Mouse (Mus musculus): ENCODE data around the gene Irf2bpl. TPM values are rescaled to one million over a fixed set of nuclear protein-coding genes. Genes with fewer than 3 reads are reported as not detected.

Gene Irf2bpl
- total RNA-seq, 2 experiments from 2014 or later = 20.3 to 24.8 TPM

DNA sequence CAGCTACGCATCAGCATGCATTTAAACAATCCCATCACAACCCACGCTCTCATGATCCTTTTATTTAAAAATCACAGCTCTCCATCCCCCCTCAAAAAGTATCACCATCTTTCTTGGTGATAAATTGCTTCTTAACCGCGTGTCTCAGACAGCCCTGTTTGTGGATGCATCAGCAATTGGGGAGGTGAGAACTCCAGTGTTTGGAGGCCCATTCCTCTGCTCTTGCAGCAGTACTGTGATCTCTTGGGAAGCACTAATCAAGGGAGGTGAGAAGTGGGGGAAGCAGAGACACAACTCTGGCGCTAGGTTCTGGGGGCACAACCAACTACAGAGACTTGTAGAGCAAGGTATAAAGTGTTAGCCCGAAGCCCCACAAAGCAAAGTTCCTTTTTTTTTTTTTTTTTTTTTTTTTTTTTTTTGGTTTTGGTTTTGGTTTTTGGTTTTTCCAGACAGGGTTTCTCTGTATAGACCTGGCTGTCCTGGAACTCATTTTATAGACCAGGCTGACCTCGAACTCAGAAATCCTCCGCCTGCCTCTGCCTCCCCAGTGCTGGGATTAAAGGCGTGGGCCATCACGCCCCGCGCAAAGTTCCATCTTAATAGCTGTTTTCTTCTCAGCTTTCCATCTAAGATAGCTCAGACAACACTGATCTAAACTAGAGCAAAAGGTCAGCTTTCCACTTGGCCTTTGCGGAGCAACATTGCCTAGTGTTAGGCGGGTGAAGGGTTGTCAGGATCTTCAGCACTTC lies 3.0 kb upstream of the Irf2bpl start:
- no peak for DNase-seq (ENCODE audit: low spot score)

DNA sequence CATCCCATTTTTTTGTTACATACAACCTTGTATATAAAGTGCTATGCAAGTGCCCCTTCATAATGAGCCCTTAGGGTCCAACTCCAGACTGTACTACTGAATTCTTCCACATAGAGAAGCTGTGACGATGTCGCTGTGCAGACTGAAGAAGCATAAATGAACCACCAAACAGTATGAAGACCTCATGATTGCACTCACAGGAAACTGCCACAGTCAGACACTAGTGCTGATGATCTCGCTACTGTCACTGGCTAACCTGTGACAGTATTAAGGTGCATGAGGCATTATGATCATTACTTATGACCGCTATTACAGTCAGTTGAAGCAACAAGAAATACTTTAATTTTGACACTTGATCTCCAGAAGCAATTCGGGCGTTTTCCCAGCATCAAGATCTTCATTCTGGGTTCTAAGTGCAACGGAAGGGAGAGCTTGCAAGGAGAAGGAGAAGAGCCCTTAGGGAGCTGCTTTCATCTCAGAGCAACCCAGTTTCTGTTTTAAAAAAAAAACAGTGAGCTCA lies 1.9 kb upstream of the Irf2bpl start:
- DNase-seq (ENCODE audit: low spot score) = no peak

DNA sequence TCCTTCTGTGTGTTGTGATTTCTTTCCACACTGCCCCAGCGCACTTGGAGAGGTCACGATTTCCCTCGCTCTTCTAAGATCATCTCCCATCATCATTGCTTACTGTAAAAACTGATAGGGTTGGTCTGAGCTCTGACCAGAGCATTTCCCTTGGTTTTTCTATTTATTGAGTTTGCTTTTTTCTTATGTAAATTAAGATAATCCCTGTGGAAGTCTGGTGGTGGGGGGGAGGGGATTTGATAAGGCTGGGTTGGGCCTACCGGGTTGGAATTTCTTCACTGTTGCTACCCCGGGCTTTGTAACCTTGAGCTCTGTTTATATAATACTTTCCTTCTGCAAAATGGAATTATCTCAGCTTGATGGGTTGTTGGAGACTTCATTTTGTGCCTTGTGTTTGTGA lies 1.1 kb upstream of the Irf2bpl start:
- DNase-seq (ENCODE audit: low spot score) = no peak

GRCm38 (mm10) chr12:86885336-86885735 lies 738 bp upstream of the Irf2bpl start:
- no peak for DNase-seq (ENCODE audit: low spot score)

GRCm38 (mm10) chr12:86883280-86884196 lies 1.1 kb downstream of the Irf2bpl start:
- peak; percentile 68 for DNase-seq (ENCODE audit: low spot score)

DNA sequence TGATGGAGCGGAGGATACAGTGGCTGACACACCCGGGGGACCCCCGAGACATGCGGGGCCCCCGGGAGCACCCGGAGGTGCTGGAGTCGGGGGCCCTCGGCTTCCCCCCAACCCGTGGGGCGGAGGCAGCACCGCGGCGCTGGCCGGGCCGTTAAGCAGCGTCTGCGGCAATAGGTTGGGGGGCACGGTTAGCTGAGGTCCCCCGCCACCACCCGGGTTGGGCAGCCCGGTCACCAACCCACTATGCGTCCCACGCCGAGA lies 1.6 kb downstream of the Irf2bpl start:
- no peak for DNase-seq (ENCODE audit: low spot score)

GRCm38 (mm10) chr12:86882279-86883018 lies 2.1 kb downstream of the Irf2bpl start:
- DNase-seq (ENCODE audit: low spot score) = peak; percentile 72

- no peak for DNase-seq (ENCODE audit: low spot score)
These were observed 2.8 kb downstream of the Irf2bpl start for GRCm38 (mm10) chr12:86881809-86882278.

- no peak for DNase-seq (ENCODE audit: low spot score)
These were observed 4.4 kb downstream of the Irf2bpl start for GRCm38 (mm10) chr12:86880090-86880723.

- DNase-seq (ENCODE audit: low spot score) = no peak
These were observed 5.0 kb downstream of the Irf2bpl start for GRCm38 (mm10) chr12:86879446-86880085.

DNA sequence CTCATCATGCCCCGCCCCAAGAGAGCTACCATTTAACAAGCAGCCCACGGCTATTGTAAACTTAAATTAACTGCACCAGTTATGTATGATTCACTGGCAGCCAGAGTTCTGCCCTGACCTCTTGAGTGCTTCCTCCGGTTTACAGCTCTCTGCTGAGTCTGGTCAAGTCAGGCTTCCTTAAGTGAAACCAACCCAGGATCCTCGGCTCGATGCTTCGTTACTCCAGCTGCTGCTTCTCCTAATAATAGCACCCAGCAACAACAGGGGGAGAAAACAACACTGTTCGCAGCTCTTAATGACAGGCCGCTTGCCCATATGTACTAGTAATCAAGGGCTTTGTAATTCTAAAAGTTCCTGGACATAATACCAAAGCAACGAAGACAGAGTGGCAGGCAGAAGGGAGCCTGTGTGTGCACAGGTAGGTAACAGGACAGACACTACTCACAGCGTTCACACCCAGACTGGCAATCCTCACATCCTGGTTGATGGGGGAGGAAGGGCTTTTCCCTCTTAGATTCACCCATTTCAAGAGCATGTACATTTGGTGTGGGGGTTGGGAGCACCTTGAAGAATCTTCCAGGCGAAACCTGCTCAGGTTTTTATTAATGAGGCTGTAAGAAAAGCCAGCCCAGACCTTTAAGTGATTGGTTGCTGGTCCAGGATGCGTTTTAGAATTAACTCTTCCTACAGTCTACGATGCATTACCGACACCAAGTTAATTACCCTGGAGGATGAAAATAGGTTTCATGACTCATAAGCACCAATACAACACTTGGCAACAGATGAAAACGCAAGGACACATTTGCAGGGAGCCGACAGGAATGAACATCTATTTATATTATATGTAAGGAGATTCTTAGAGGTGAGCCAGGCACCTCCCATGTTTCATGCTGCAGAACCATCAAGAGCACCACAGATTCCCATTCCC lies 5.9 kb downstream of the Irf2bpl start:
- DNase-seq (ENCODE audit: low spot score) = no peak

DNA sequence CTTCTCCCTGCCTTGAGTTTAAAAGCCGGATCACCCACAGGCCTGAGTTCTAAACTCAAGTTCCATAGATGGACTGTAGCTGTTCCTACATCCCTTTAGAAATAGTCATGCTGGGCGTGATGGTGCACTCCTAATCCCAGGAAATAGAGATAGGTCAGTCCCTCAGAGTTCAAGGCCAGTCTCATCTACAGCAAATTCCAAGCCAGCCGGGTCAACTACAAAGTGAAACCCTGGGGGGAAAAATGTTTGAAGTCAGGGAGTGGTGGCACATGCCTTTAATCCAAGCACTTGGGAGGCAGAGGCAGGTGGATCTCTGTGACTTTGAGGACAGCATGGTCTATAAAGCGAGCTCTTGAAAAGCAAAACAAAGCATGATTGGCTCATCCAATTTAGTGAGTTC lies 7.6 kb downstream of the Irf2bpl start:
- no peak for DNase-seq (ENCODE audit: low spot score)

DNA sequence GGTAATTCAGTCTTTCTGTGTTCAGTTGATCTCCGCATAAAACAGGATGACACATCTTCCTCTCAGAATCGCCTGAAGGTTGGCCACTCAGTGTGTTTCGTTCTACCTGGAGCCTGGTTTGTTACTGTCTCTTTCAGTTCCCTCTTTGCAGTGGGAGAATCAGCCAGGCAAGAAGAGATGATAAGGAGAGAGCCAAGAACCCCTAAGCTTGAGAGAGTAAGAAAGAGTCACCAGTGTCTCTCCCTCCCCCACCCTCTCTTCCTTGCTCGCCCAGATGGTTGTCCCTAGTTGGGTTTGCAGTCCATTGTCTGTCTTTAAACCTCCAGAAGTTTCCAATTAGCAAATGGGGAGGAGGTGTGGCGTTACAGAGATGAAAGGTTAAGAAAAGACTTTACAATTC lies 8.5 kb downstream of the Irf2bpl start:
- no peak for DNase-seq (ENCODE audit: low spot score)

GRCm38 (mm10) chr12:86872335-86873040 lies 12.1 kb downstream of the Irf2bpl start:
- no peak for DNase-seq (ENCODE audit: low spot score)

DNA sequence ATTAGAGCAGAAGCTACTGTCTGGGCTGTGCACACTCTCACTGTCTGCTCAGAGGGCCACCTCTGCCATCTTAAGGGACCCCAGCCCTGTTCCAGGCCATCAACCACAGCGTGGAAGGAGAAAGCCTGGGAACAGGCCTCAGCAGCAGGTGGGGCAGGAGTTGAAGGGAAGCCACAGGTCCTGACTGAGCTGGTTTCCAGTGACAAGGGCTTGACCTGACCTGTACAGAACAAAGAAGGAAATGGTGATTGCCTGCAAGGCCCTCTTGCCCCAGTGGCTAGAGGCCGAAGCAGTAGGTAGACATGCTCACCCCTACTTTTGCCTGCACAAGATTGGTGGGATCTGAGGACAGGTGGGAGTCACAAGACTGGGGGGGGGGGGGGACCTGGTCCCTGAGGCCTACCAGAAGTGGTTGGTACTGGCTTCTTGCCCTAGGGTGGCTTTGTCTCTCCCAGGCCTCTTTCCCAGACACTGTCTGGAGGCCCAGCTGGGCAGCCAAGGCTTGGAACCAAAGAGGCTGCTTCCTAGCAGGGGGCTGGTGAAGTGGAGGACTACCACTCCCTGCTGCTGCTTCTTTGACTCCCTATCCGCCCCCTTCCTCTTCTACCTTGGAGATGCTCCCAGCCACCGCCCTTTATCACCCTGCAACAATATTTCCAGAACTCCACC lies 12.8 kb downstream of the Irf2bpl start:
- no peak for DNase-seq (ENCODE audit: low spot score)

DNA sequence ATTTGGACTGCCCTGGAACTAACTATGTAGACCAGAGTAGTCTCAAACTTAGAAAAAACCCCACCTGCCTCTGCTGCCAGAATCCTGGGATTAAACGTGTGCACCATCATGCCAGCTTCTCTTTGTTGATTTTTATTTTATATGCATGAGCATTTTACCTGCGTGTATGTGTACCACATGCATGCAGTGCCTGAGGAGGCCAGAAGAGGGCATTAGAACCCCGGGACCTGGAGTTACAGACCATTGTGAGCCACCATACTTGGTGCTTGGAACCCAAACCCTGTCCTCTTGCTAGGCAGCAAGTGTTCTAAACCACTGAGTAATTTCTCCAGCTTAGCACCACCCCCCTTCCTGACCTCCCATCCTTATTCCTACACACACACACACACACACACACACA lies 13.6 kb downstream of the Irf2bpl start:
- DNase-seq (ENCODE audit: low spot score) = no peak

GRCm38 (mm10) chr12:86869761-86870160 lies 14.8 kb downstream of the Irf2bpl start:
- DNase-seq (ENCODE audit: low spot score) = no peak

Data from gastrocnemius, adult 18-20 months (tissue).